Mouse (Mus musculus): ENCODE results near the gene Nat8l. TPM values are rescaled to one million over a fixed set of nuclear protein-coding genes. Genes with fewer than 3 reads are reported as not detected.
A peak's percentile ranks its signal among the peaks of the same experiment; 100 is the strongest.
"Not testable (repeated sequence)": the region's sequence is repeated elsewhere in the genome, so short reads cannot be mapped to it uniquely, and the experiment has no call there.

Gene Nat8l
- polyA plus RNA-seq (2016; fragmentation: Nextera tagmentation; extraction: Ambion mirVana) = 2.8 and 3.1 TPM in 2 replicates

GRCm38 (mm10) chr5:33995843-33996693, at the start of gene Nat8l:
Gene Nat8l, plus strand, starts transcription at chr5:33995984.
- under 1% methylated on average over 82 of the region's 90 CpGs for WGBS

GRCm38 (mm10) chr5:33947035-33947434, 48.7 kb upstream of the Nat8l start:
- not testable (repeated sequence) for H3K4me1 ChIP-seq; H3K27ac ChIP-seq; H3K9ac ChIP-seq; H3K4me3 ChIP-seq; H3K36me3 ChIP-seq; ATAC-seq (ENCODE audit: low FRiP score); H3K27me3 ChIP-seq; H3K4me2 ChIP-seq (replicated peaks)
- 88% methylated on average over 16 of the region's 16 CpGs for WGBS
- peaks cover 23% of the 10 kb centered on the region for H3K9me3 ChIP-seq (replicated peaks)

More at GRCm38 (mm10) chr5:33995843-33996693, at the start of gene Nat8l:
- Histone ChIP-seq H3K9ac (peak within 1 kb of the TSS; percentile 83), H3K27ac (peak within 1 kb of the TSS; percentile 98), H3K4me2 (replicated peaks) (peak within 1 kb of the TSS; percentile 78), H3K27me3 (peaks cover 23% of the 10 kb centered on the region), H3K36me3 (peaks cover 6% of the 10 kb centered on the region), H3K4me3 (peak within 1 kb of the TSS; percentile 77), H3K4me1 (peaks cover 31% of the 10 kb centered on the region), H3K9me3 (replicated peaks) (no peaks in the 10 kb centered on the region)
- ATAC-seq (ENCODE audit: low FRiP score) = peak; percentile 83

- Histone ChIP-seq H3K9ac (no peak overlapping the region), H3K9me3 (replicated peaks) (peaks cover 21% of the 10 kb centered on the region), H3K4me3 (no peak overlapping the region), H3K36me3 (0 out of 2 replicates have a peak, but pooled peaks cover 2% of the 10 kb centered on the region), H3K27me3 (no peaks in the 10 kb centered on the region), H3K27ac (no peak overlapping the region), H3K4me1 (no peaks in the 10 kb centered on the region), H3K4me2 (replicated peaks) (no peak overlapping the region)
- ATAC-seq (ENCODE audit: low FRiP score) = no peak
- WGBS = 74% methylated on average over 4 of the region's 4 CpGs
These were observed 47.5 kb upstream of the Nat8l start for GRCm38 (mm10) chr5:33948314-33948713.

GRCm38 (mm10) chr5:33953471-33954185, 42.2 kb upstream of the Nat8l start:
- no peak overlapping the region for H3K9ac ChIP-seq
- 87% methylated on average over 16 of the region's 17 CpGs for WGBS
- ATAC-seq (ENCODE audit: low FRiP score) = no peak
- no peaks in the 10 kb centered on the region for H3K27me3 ChIP-seq
- no peak overlapping the region for H3K27ac ChIP-seq
- H3K9me3 ChIP-seq (replicated peaks) = peaks cover 21% of the 10 kb centered on the region; the same call in 1 of the 2 replicates
- H3K4me1 ChIP-seq = no peaks in the 10 kb centered on the region
- H3K36me3 ChIP-seq = no peaks in the 10 kb centered on the region
- H3K4me2 ChIP-seq (replicated peaks) = no peak overlapping the region
- H3K4me3 ChIP-seq = peak overlapping the region; percentile 2; the same call in 1 of the 2 replicates

GRCm38 (mm10) chr5:33954354-33954753, 41.4 kb upstream of the Nat8l start:
- H3K27ac ChIP-seq = no peak overlapping the region
- H3K4me1 ChIP-seq = no peaks in the 10 kb centered on the region
- 33% methylated on average over 10 of the region's 10 CpGs for WGBS
- H3K9ac ChIP-seq = no peak overlapping the region
- 0 out of 2 replicates have a peak overlapping the region, but pooled peaks have one; percentile 2 for H3K4me3 ChIP-seq
- peak; percentile 71 for ATAC-seq (ENCODE audit: low FRiP score)
- H3K9me3 ChIP-seq (replicated peaks) = peaks cover 21% of the 10 kb centered on the region; the same call in 1 of the 2 replicates
- H3K4me2 ChIP-seq (replicated peaks) = no peak overlapping the region
- H3K36me3 ChIP-seq = no peaks in the 10 kb centered on the region
- H3K27me3 ChIP-seq = no peaks in the 10 kb centered on the region

- no peaks in the 10 kb centered on the region for H3K4me1 ChIP-seq
- WGBS = 80% methylated on average over 4 of the region's 4 CpGs
- H3K4me2 ChIP-seq (replicated peaks) = no peak overlapping the region
- ATAC-seq (ENCODE audit: low FRiP score) = no peak
- peaks cover 21% of the 10 kb centered on the region; the same call in 1 of the 2 replicates for H3K9me3 ChIP-seq (replicated peaks)
- no peak overlapping the region for H3K4me3 ChIP-seq
- H3K27me3 ChIP-seq = no peaks in the 10 kb centered on the region
- no peak overlapping the region for H3K9ac ChIP-seq
- H3K36me3 ChIP-seq = no peaks in the 10 kb centered on the region
- H3K27ac ChIP-seq = no peak overlapping the region
These were observed 39.9 kb upstream of the Nat8l start for GRCm38 (mm10) chr5:33955868-33956267.

DNA sequence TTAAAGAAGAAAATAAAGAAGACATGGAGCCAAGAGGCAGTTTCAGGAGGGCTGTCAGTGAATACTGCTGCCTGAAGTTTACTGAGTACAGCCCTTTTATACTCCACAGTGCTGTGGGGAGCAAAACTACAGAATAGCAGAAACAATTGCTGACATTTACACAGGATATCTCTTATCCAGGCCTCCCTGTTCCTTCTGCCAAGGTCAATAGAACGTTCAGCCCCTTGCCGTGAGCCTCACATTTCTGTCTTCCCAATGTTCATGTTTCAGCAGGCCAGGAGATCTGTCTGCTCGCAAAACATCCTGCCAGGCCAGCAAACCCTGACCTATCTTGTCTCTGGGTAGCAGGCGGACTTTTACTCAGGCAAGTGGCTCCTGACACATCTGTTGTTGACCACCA, 36.4 kb upstream of the Nat8l start:
- Histone ChIP-seq H3K9me3 (replicated peaks) (peaks cover 9% of the 10 kb centered on the region; the same call in 1 of the 2 replicates), H3K27ac (no peak overlapping the region), H3K4me1 (no peaks in the 10 kb centered on the region), H3K9ac (no peak overlapping the region), H3K36me3 (no peaks in the 10 kb centered on the region), H3K4me3 (no peak overlapping the region), H3K4me2 (replicated peaks) (no peak overlapping the region), H3K27me3 (no peaks in the 10 kb centered on the region)
- WGBS = 88% methylated on average over 4 of the region's 4 CpGs
- no peak for ATAC-seq (ENCODE audit: low FRiP score)

GRCm38 (mm10) chr5:33974736-33975135, 21.0 kb upstream of the Nat8l start:
- no peak overlapping the region for H3K4me2 ChIP-seq (replicated peaks)
- H3K36me3 ChIP-seq = no peaks in the 10 kb centered on the region
- 54% methylated on average over 2 of the region's 2 CpGs for WGBS
- H3K9ac ChIP-seq = no peak overlapping the region
- no peaks in the 10 kb centered on the region for H3K27me3 ChIP-seq
- no peak overlapping the region for H3K27ac ChIP-seq
- no peak for ATAC-seq (ENCODE audit: low FRiP score)
- no peaks in the 10 kb centered on the region for H3K9me3 ChIP-seq (replicated peaks)
- H3K4me1 ChIP-seq = no peaks in the 10 kb centered on the region
- H3K4me3 ChIP-seq = no peak overlapping the region

DNA sequence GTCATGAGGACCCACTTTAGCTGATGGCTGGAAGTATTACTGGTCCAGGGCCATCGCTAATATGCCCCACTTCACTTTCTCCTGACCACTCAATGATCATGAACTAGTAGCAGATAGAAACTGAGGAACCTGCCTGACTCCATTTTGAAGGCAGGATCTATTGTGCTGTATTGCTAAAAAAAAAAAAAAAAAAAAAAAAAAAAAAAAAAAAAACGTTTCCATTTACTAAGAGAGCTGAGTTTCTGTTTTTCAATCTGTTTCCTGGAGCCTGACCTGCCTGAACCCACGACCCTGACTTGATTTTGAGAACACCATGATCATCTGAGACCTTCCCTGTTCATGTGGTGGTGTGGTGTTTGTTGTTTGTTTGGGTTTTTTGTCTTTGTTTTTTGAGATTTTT, 19.5 kb upstream of the Nat8l start:
- 35% methylated on average over 3 of the region's 3 CpGs for WGBS
- Histone ChIP-seq H3K4me2 (replicated peaks) (no peak overlapping the region), H3K36me3 (no peaks in the 10 kb centered on the region), H3K4me3 (no peak overlapping the region), H3K4me1 (no peaks in the 10 kb centered on the region), H3K27me3 (no peaks in the 10 kb centered on the region), H3K27ac (no peak overlapping the region), H3K9me3 (replicated peaks) (no peaks in the 10 kb centered on the region), H3K9ac (no peak overlapping the region)
- ATAC-seq (ENCODE audit: low FRiP score) = no peak

- H3K4me1 ChIP-seq = peaks cover 32% of the 10 kb centered on the region
- 0 out of 2 replicates have a peak, but pooled peaks cover 6% of the 10 kb centered on the region for H3K36me3 ChIP-seq
- peak overlapping the region; percentile 82 for H3K9ac ChIP-seq
- no peaks in the 10 kb centered on the region for H3K27me3 ChIP-seq
- H3K4me3 ChIP-seq = peak overlapping the region; percentile 95
- H3K27ac ChIP-seq = peak overlapping the region; percentile 93
- H3K9me3 ChIP-seq (replicated peaks) = no peaks in the 10 kb centered on the region
- H3K4me2 ChIP-seq (replicated peaks) = peak overlapping the region; percentile 77
- ATAC-seq (ENCODE audit: low FRiP score) = peak; percentile 59
- 3% methylated on average over 25 of the region's 26 CpGs for WGBS
These were observed 13.0 kb upstream of the Nat8l start for GRCm38 (mm10) chr5:33982731-33983259.

DNA sequence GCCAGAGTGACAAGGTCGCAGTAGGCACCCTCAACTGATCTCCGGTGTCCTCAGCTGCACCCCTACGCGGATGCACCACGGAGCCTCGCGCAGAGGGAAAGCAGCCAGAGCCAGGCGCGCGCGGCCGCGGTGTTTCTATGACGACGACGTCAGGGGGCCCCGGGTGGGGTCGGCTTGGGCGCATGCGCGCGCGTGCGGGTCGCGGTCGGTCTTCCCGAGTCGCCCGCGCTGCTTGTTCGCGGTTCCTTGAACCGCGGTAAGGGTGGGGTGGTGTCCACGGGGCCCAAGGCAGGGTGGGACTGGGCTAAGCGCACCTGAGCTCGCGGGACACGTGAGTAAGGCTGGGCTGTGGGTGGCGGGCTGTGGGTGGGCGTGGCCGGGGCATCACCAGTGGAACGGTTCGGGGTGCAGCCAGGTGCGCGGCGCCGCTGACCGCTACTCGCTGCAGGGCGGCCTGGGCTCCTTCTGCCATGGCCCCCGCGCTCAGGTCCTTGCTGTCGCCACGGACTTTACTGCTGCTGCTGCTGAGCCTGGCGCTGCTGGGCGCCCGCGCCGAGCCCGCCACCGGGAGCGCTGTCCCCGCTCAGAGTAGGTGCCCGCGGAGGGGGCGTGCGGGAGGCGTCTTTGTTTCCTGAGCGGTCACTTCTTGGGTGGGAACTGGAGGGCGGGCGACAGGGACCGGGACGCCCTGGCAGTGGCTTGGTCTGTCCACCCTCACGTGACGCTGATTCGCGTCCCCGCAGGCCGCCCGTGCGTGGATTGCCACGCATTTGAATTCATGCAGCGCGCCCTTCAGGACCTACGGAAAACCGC, 12.3 kb upstream of the Nat8l start, which contains the start of gene Gm1673:
Gene Gm1673, plus strand, starts transcription at position 125 of the 813 bp plus-strand sequence.
- H3K4me3 ChIP-seq = peak within 1 kb of the TSS; percentile 95
- peak within 1 kb of the TSS; percentile 77 for H3K4me2 ChIP-seq (replicated peaks)
- H3K27ac ChIP-seq = peak within 1 kb of the TSS; percentile 93
- H3K4me1 ChIP-seq = peaks cover 32% of the 10 kb centered on the region
- H3K36me3 ChIP-seq = 0 out of 2 replicates have a peak, but pooled peaks cover 6% of the 10 kb centered on the region
- H3K9ac ChIP-seq = peak within 1 kb of the TSS; percentile 82
- no peaks in the 10 kb centered on the region for H3K9me3 ChIP-seq (replicated peaks)
- peak; percentile 91 for ATAC-seq (ENCODE audit: low FRiP score)
- WGBS = under 1% methylated on average over 76 of the region's 88 CpGs
- no peaks in the 10 kb centered on the region for H3K27me3 ChIP-seq

Data from hindbrain, embryonic 12.5 days (tissue).